Mouse (Mus musculus): ENCODE results near the gene Lrmp.
"Not testable (repeated sequence)": the region's sequence is repeated elsewhere in the genome, so short reads cannot be mapped to it uniquely, and the experiment has no call there.

Gene Lrmp

GRCm38 (mm10) chr6:145115476-145116097, at the start of gene Lrmp:
Gene Lrmp (plus strand): TSS chr6:145115653.
- DNase-seq (ENCODE audit: low read depth): no peak

- DNase-seq (ENCODE audit: low read depth): no peak
Observed at GRCm38 (mm10) chr6:145066416-145066815, 49.0 kb upstream of the Lrmp start.

- DNase-seq (ENCODE audit: low read depth): no peak
Observed at GRCm38 (mm10) chr6:145067679-145068078, 47.8 kb upstream of the Lrmp start.

- DNase-seq (ENCODE audit: low read depth): no peak
Observed at GRCm38 (mm10) chr6:145069397-145069796, 46.1 kb upstream of the Lrmp start.

- no peak for DNase-seq (ENCODE audit: low read depth)
Observed at GRCm38 (mm10) chr6:145069921-145070320, 45.5 kb upstream of the Lrmp start.

- no peak for DNase-seq (ENCODE audit: low read depth)
Observed at GRCm38 (mm10) chr6:145074461-145074860, 41.0 kb upstream of the Lrmp start.

GRCm38 (mm10) chr6:145075088-145075547, 40.3 kb upstream of the Lrmp start:
- no peak for DNase-seq (ENCODE audit: low read depth)

GRCm38 (mm10) chr6:145075548-145076224, 39.8 kb upstream of the Lrmp start, which contains the start of gene Bcat1:
Gene Bcat1 (minus strand): TSS chr6:145076184.
- DNase-seq (ENCODE audit: low read depth): no peak

- DNase-seq (ENCODE audit: low read depth): no peak
Observed at GRCm38 (mm10) chr6:145076286-145076685, 39.2 kb upstream of the Lrmp start.

- DNase-seq (ENCODE audit: low read depth): no peak
Observed at GRCm38 (mm10) chr6:145079087-145079759, 36.2 kb upstream of the Lrmp start.

- no peak for DNase-seq (ENCODE audit: low read depth)
Observed at GRCm38 (mm10) chr6:145081721-145082120, 33.7 kb upstream of the Lrmp start.

- DNase-seq (ENCODE audit: low read depth): no peak
Observed at GRCm38 (mm10) chr6:145084343-145085117, 30.9 kb upstream of the Lrmp start.

GRCm38 (mm10) chr6:145088451-145089113, 26.9 kb upstream of the Lrmp start:
- no peak for DNase-seq (ENCODE audit: low read depth)

GRCm38 (mm10) chr6:145089373-145089772, 26.1 kb upstream of the Lrmp start:
- DNase-seq (ENCODE audit: low read depth): no peak

GRCm38 (mm10) chr6:145090201-145090863, 25.1 kb upstream of the Lrmp start:
- DNase-seq (ENCODE audit: low read depth): no peak

- no peak for DNase-seq (ENCODE audit: low read depth)
Observed at GRCm38 (mm10) chr6:145090928-145091327, 24.5 kb upstream of the Lrmp start.

GRCm38 (mm10) chr6:145091998-145092397, 23.5 kb upstream of the Lrmp start:
- no peak for DNase-seq (ENCODE audit: low read depth)

- DNase-seq (ENCODE audit: low read depth): not testable (repeated sequence)
Observed at GRCm38 (mm10) chr6:145093038-145093622, 22.3 kb upstream of the Lrmp start.

GRCm38 (mm10) chr6:145094431-145094830, 21.0 kb upstream of the Lrmp start:
- no peak for DNase-seq (ENCODE audit: low read depth)

GRCm38 (mm10) chr6:145100923-145101322, 14.5 kb upstream of the Lrmp start:
- no peak for DNase-seq (ENCODE audit: low read depth)

Data from c-Kit-positive CD71-negative TER-119-negative erythroid progenitor cells, embryonic 14.5 days (primary cell).